Mouse (Mus musculus) heart, adult 2 months (tissue): ENCODE data around the gene Lsp1. TPM values are rescaled to one million over a fixed set of nuclear protein-coding genes. Genes with fewer than 3 reads are reported as not detected.

Experiments used
- DNase-seq, 2 experiments: peaks; one replicate each; pipeline ENCODE4 v3.0.0; 2021
- H3K27ac ChIP-seq: fragments of 200-600 bp; 2 replicates; pipeline ENCODE4 v1.8.1; 2022
- H3K27me3 ChIP-seq: fragments of 200-500 bp; 2 replicates; pipeline ENCODE4 v1.6.1; 2012; ENCODE audit warnings: mild to moderate bottlenecking, low read length, inconsistent platforms, mixed read lengths; ENCODE audit not compliant: control insufficient read depth, insufficient read depth
- H3K36me3 ChIP-seq: fragments of 200-500 bp; 2 replicates; pipeline ENCODE4 v1.6.1; 2012; ENCODE audit warnings: low read length, inconsistent platforms; ENCODE audit not compliant: control insufficient read depth, insufficient read depth
- H3K4me1 ChIP-seq: fragments of 200-500 bp; 2 replicates; pipeline ENCODE4 v1.6.1; 2011; ENCODE audit warnings: low read length; ENCODE audit not compliant: control insufficient read depth, insufficient read depth
- H3K4me3 ChIP-seq: fragments of 200-600 bp; 2 replicates; pipeline ENCODE4 v1.8.1; 2022
- H3K79me2 ChIP-seq: fragments of 200-500 bp; replicated peaks from 2 replicates; pipeline ENCODE4 v1.6.1; 2012; ENCODE audit warnings: mild to moderate bottlenecking, inconsistent platforms, low read length, moderate library complexity, mixed read lengths; ENCODE audit not compliant: control insufficient read depth, insufficient read depth
- H3K9ac ChIP-seq: fragments of 200-500 bp; 2 replicates; pipeline ENCODE4 v1.6.1; 2012; ENCODE audit warnings: low read depth, mild to moderate bottlenecking, control low read depth, inconsistent platforms, low read length, mixed read lengths
- CTCF ChIP-seq: fragments of 200-600 bp; IDR thresholded peaks from 2 replicates; pipeline ENCODE4 v1.8.1; 2022; ENCODE audit warnings: antibody characterized with exemption, mild to moderate bottlenecking, moderate library complexity
- EP300 ChIP-seq: fragments of 200-500 bp; IDR thresholded peaks from 2 replicates; pipeline ENCODE4 v1.6.1; 2011; ENCODE audit warnings: low read depth, low read length, control low read depth; ENCODE audit not compliant: insufficient read depth
- POLR2A ChIP-seq: fragments of 200-500 bp; IDR thresholded peaks from 2 replicates; pipeline ENCODE4 v1.6.1; 2011; ENCODE audit warnings: mild to moderate bottlenecking, low read depth, low read length, control low read depth; ENCODE audit not compliant: insufficient read depth
- WGBS: fragments of 180-500 bp; shearing (Covaris S2); methylation state at CpG from one replicate; pipeline ENCODE4 v1.1.7; 2018; 5-methylcytosine and 5-hydroxymethylcytosine counted together
- intact Hi-C: fragments of 180-260 bp; cut with DNase I; formaldehyde crosslinking; loops from one replicate; pipeline ENCODE4 v1.15.1; 2025
- polyA plus RNA-seq: library from polyadenylated mRNA; depleted of rRNA; stranded (reverse); fragments of >200 nt; gene quantifications from 2 replicates; pipeline ENCODE4 v1.2.3, GENCODE M21; 2012
- total RNA-seq, 2 experiments: library from RNA; stranded (reverse); gene quantifications; 2 replicates each; pipeline ENCODE4 v1.2.3; 2021

Gene Lsp1
- total and polyA plus RNA-seq, 3 experiments = 28.4 to 96.6 (median 35.0) TPM

DNA sequence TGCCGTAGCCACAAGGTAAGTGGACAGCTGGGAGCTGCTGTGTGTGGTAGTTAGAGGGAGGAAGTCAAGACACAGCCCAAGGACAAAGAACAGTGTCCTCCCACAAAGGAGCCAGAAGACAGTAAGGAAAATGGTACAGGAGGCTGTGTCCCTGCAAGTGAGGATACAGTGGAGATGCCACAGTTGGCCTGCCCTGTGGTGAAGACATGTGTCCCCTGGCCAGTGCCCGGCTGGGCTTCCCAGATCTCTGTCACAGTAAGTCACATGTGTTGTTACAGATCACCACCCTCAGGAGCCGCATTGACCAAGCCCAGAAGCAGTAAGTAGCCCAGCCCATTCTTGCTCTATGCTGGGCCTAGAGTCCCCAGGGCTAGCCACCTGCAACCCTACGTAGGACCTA lies 53.4 kb downstream of the Lsp1 start:
- no peaks in the 10 kb centered on the region for H3K79me2 ChIP-seq
- no peak overlapping the region for H3K9ac ChIP-seq
- no peaks in the 10 kb centered on the region for H3K36me3 ChIP-seq
- H3K27me3 ChIP-seq = no peaks in the 10 kb centered on the region
- TF ChIP-seq EP300 = no peak
- TF ChIP-seq POLR2A = no peak
- no peak for TF ChIP-seq CTCF
- H3K27ac ChIP-seq = no peak overlapping the region
- no peaks in the 10 kb centered on the region for H3K4me1 ChIP-seq
- no peak for DNase-seq
- H3K4me3 ChIP-seq = no peak overlapping the region
- 71% methylated on average over 4 of the region's 4 CpGs for WGBS
- intact Hi-C loops = no loop called here

DNA sequence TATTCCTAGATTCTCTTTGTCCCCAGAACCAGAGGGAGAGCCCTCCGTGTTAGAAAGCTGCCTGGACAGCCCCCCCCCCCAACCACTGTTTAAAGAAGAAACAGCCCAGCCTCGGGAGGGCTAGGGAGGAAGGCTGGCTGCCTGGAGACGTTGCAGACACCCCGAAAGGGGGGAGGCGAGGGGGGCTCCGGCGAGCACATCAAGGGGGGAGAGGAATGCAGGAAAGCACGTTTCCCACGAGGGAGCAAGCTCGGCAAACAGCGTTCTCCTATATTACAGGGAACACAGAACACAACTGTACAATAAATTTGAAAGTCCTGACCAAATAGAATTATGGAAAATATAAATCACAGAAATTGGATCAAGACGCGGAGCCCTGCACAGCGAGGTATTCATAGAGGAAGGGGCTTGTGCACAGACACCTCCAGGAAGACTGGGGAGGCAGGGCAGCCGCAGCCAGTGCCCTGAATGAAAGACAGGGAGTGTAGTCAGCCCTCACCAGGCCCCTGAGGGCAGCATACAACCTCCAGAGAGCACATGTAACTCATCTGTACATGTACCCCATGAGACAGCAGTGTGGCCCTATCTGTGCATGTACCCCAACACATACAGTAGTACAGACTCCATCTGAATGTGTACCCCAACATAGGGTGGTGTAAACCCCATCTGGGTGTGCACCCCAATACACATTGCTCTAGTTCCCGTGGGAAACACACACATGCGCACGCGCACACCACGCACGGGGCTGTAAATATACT lies 55.8 kb downstream of the Lsp1 start:
- 46% methylated on average over 21 of the region's 21 CpGs for WGBS
- no peak for DNase-seq
- Histone ChIP-seq H3K27me3 (no peaks in the 10 kb centered on the region), H3K4me3 (no peak overlapping the region), H3K4me1 (no peaks in the 10 kb centered on the region), H3K36me3 (no peaks in the 10 kb centered on the region), H3K79me2 (no peaks in the 10 kb centered on the region), H3K27ac (no peak overlapping the region), H3K9ac (no peak overlapping the region)
- TF ChIP-seq CTCF = no peak
- no peak for TF ChIP-seq EP300
- TF ChIP-seq POLR2A = no peak
- intact Hi-C loops = no loop called here

DNA sequence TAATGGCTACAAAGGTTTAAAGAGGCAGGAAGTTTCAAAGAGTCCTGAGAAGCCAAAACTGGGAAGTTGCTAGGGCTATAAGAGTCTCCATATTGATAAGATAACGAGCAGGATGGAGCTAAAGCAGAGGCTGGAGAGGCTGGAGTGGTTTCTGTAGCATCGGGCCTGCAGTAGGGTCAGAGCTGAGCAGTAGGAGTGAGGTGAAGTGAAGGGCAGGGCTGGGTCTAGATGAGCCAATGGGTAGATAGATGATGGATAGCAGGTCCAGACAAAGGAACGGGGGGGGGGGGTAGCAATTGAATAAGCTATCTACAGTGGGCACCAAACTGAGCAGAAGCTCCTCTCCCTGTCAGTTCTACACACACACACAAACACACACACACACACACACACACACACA lies 56.9 kb downstream of the Lsp1 start:
- H3K9ac ChIP-seq = no peak overlapping the region
- no peaks in the 10 kb centered on the region for H3K79me2 ChIP-seq
- DNase-seq = no peak
- H3K36me3 ChIP-seq = no peaks in the 10 kb centered on the region
- no peaks in the 10 kb centered on the region for H3K27me3 ChIP-seq
- no peak overlapping the region for H3K27ac ChIP-seq
- H3K4me3 ChIP-seq = no peak overlapping the region
- intact Hi-C loops = no loop called here
- H3K4me1 ChIP-seq = no peaks in the 10 kb centered on the region
- WGBS = 47% methylated on average over 3 of the region's 3 CpGs
- TF ChIP-seq EP300 = no peak
- TF ChIP-seq CTCF = no peak
- TF ChIP-seq POLR2A = no peak

DNA sequence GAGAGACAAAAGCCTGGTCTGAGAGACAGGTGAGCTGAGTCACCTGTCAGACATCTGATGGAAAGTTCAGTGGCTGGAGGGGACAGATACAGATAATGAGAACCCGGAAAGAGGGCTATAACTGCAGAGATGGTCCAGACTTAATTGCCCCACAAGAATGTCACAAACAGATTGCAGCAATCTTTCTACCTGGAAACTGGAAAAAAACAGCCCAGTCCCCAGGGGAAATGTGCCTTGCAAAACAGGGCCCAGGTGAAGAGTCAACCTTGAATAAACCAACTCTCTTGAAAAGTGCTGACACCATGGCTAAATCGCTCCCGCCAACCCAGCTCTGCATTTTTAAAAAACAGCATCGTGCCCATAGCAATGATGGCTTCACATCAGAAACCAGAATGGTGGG lies 59.7 kb downstream of the Lsp1 start:
- H3K36me3 ChIP-seq = no peaks in the 10 kb centered on the region
- H3K27ac ChIP-seq = no peak overlapping the region
- TF ChIP-seq CTCF = no peak
- no peak for TF ChIP-seq POLR2A
- TF ChIP-seq EP300 = no peak
- WGBS = 91% methylated on average over 4 of the region's 4 CpGs
- no peaks in the 10 kb centered on the region for H3K79me2 ChIP-seq
- H3K9ac ChIP-seq = no peak overlapping the region
- peaks cover 3% of the 10 kb centered on the region for H3K4me1 ChIP-seq
- intact Hi-C loops = no loop called here
- H3K27me3 ChIP-seq = no peaks in the 10 kb centered on the region
- DNase-seq = no peak
- H3K4me3 ChIP-seq = no peak overlapping the region

DNA sequence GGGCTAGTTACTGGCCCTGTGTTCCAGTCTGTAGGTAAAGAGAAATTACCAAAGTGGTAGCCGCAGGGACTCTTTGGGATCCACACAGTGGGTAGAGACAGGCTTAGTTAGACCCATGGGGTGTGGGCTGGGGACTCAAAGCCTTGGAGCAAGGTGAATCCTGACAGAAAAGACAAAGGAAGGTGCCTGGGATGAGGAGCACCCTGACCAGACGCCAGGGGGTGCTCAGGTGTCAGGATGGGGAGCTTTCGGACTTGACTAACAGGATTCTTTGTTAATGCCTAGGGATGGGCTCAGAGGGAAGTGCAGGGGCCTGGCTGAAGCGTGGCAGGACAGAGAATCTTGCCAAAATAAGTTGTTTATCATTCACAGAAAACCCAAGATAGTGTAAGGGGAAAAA lies 61.7 kb downstream of the Lsp1 start:
- WGBS = 42% methylated on average over 4 of the region's 4 CpGs
- peak; percentile 83 for TF ChIP-seq CTCF
- TF ChIP-seq POLR2A = no peak
- no peak for TF ChIP-seq EP300
- peak; percentile 34 to 69 for DNase-seq
- H3K4me3 ChIP-seq = no peak overlapping the region
- H3K36me3 ChIP-seq = no peaks in the 10 kb centered on the region
- no peak overlapping the region for H3K27ac ChIP-seq
- intact Hi-C loops = loop anchor here (1.0 kb wide), 2 partner anchors 58 to 150 kb away; no protein-coding TSS in a partner anchor
- peaks cover 5% of the 10 kb centered on the region for H3K4me1 ChIP-seq
- no peak overlapping the region for H3K9ac ChIP-seq
- no peaks in the 10 kb centered on the region for H3K79me2 ChIP-seq
- H3K27me3 ChIP-seq = no peaks in the 10 kb centered on the region

DNA sequence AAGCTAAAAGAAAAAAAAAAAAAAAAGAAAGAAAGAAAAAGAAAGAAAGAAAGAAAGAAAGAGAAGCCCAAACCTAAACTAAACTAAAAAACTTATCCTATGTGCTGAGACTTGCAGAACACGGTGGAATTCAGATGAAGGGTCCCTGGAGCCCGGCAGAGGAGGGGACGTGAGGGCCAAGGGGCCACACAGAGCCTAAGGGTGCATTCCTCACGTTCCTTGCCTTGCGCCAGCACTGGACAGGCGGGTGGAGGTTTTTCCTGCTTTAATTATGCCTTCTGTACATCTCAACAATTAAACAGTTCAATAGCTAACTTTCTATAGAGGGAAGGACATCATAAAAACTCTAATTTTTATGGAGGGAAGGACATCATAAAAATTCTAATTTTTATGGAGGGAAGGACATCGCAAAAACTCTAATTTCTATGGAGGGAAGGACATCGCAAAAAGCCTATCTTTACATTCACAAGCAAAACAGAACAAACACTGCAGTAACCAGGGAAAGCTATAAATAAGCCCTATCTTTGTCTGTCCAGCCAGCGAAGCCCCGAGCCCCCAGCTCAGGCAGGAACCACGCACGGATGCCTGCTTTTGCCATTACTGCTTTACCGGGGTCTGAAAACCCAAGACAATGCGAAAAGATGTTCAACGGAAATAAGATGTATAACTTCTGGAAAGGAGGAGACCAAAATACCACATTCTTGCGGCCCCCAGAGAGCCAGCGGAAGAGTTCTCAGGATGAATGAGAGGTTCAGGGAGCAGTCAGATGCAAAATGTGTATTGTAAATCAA lies 62.8 kb downstream of the Lsp1 start:
- TF ChIP-seq EP300 (no peak), POLR2A (no peak), CTCF (no peak)
- intact Hi-C loops = no loop called here
- H3K4me3 ChIP-seq = no peak overlapping the region
- H3K36me3 ChIP-seq = no peaks in the 10 kb centered on the region
- H3K27ac ChIP-seq = no peak overlapping the region; the same call in 1 of the 2 replicates
- no peaks in the 10 kb centered on the region for H3K79me2 ChIP-seq
- H3K27me3 ChIP-seq = no peaks in the 10 kb centered on the region
- H3K4me1 ChIP-seq = peaks cover 5% of the 10 kb centered on the region
- 27% methylated on average over 17 of the region's 17 CpGs for WGBS
- no peak overlapping the region for H3K9ac ChIP-seq
- no peak for DNase-seq
